Comparison of ENCODE assay signal across 35 mouse cellular contexts in genomic region chr16:53480664-53481063, GRCm38 (mm10).
"Had no signal": no experiment of that assay in that cellular context is flagged by ENCODE, and none has a peak within 500 bp of the region (broad histone marks: within the 10 kb centered on the region; RNA-seq: fewer than 3 reads in every experiment).

No protein-coding gene starts in this region.

- H3K9me3 ChIP-seq: heart, embryonic 10.5 days; heart, embryonic 12.5 days; heart, embryonic 15.5 days; hindbrain, embryonic 10.5 days; hindbrain, embryonic 12.5 days; hindbrain, embryonic 13.5 days; hindbrain, embryonic 15.5 days; intestine, embryonic 15.5 days; kidney, embryonic 15.5 days had no signal

- H3K4me1 ChIP-seq: heart, embryonic 10.5 days; heart, embryonic 12.5 days; heart, embryonic 13.5 days; heart, embryonic 15.5 days; hindbrain, embryonic 10.5 days; hindbrain, embryonic 12.5 days; hindbrain, embryonic 13.5 days; hindbrain, embryonic 15.5 days; intestine, embryonic 15.5 days; kidney, embryonic 15.5 days had no signal

- H3K36me3 ChIP-seq: heart, embryonic 10.5 days; heart, embryonic 12.5 days; heart, embryonic 13.5 days; heart, embryonic 15.5 days; hindbrain, embryonic 10.5 days; hindbrain, embryonic 12.5 days; hindbrain, embryonic 13.5 days; hindbrain, embryonic 15.5 days; intestine, embryonic 15.5 days; kidney, embryonic 15.5 days had no signal

- H3K27ac ChIP-seq: heart, embryonic 10.5 days; heart, embryonic 13.5 days; heart, embryonic 15.5 days; hindbrain, embryonic 10.5 days; hindbrain, embryonic 12.5 days; hindbrain, embryonic 13.5 days; hindbrain, embryonic 14.5 days; hindbrain, embryonic 15.5 days; hindbrain, postnatal 0 days; intestine, embryonic 15.5 days; kidney, embryonic 15.5 days; kidney, postnatal 0 days; layer of hippocampus, adult 2 months had no signal

- H3K4me2 ChIP-seq: heart, embryonic 11.5 days; heart, embryonic 12.5 days; heart, embryonic 13.5 days; heart, embryonic 15.5 days; hindbrain, embryonic 12.5 days; hindbrain, embryonic 13.5 days; hindbrain, embryonic 14.5 days; hindbrain, embryonic 15.5 days; intestine, embryonic 15.5 days; kidney, embryonic 15.5 days had no signal

- ATAC-seq: hindbrain, embryonic 16.5 days; hindbrain, postnatal 0 days; inflammation-experienced regulatory T-cells, adult 6 months; intestine, embryonic 15.5 days; intestine, embryonic 16.5 days; intestine, postnatal 0 days had no signal

- H3K4me3 ChIP-seq: heart, embryonic 10.5 days; heart, embryonic 12.5 days; heart, embryonic 13.5 days; heart, embryonic 15.5 days; hindbrain, embryonic 10.5 days; hindbrain, embryonic 12.5 days; hindbrain, embryonic 13.5 days; hindbrain, embryonic 15.5 days; intestine, embryonic 15.5 days; kidney, embryonic 15.5 days; layer of hippocampus, adult 2 months had no signal

- H3K9ac ChIP-seq: heart, embryonic 12.5 days; heart, embryonic 13.5 days; heart, embryonic 15.5 days; hindbrain, embryonic 12.5 days; hindbrain, embryonic 13.5 days; hindbrain, embryonic 14.5 days; hindbrain, embryonic 15.5 days; intestine, embryonic 15.5 days; kidney, embryonic 15.5 days had no signal

- H3K27me3 ChIP-seq: heart, embryonic 12.5 days; heart, embryonic 13.5 days; heart, embryonic 15.5 days; hindbrain, embryonic 12.5 days; hindbrain, embryonic 13.5 days; hindbrain, embryonic 15.5 days; intestine, embryonic 15.5 days; kidney, embryonic 15.5 days had no signal

- DNase-seq: heart, postnatal 10 days; heart, postnatal 14 days; heart, postnatal 36 days; heart, postnatal 4 days; kidney, adult 11 months; kidney, adult 18-20 months; kidney, adult 2 months; kidney, adult 8-10 months; kidney, adult 9 months; kidney, postnatal 10 days; kidney, postnatal 14 days; kidney, postnatal 25 days; kidney, postnatal 36 days; kidney, postnatal 4 days; layer of hippocampus, adult 9-11 months; layer of hippocampus, postnatal 36 days had no signal
